Mouse (Mus musculus): Measurements from ENCODE around the gene Gm17364. TPM values are rescaled to one million over a fixed set of nuclear protein-coding genes. Genes with fewer than 3 reads are reported as not detected.
"Not testable (repeated sequence)": the region's sequence is repeated elsewhere in the genome, so short reads cannot be mapped to it uniquely, and the experiment has no call there.

The Gm17364 gene
- polyA plus RNA-seq, 1 experiment: not detected

DNA sequence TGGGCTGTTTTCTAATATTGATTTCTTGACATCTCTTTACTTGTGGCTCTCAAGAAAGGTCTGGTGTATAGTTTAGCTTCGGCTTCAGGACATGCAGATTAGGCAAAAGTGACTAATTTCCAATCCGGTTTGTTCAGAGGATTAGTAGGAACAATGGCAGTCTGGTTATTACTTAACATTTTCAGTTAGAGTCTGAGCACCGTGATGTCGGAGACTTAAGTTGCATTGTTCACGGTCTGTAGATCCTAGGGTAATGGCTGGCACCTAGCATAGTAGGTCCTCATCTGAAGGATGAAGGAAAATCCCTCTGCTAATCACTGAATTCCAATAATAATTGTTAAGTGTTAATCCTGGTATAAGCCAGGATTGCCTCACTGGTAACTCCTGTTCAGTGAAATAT lies 17.7 kb downstream of the Gm17364 start:
- H3K36me3 ChIP-seq (replicated peaks; ENCODE audit: low read length): no peaks in the 10 kb centered on the region
- H3K4me3 ChIP-seq (replicated peaks): no peak overlapping the region
- TF ChIP-seq GATA1 (IDR thresholded peaks at IDR 0.05; ENCODE audit: borderline replicate concordance, low read length): no peak
- TF ChIP-seq FLI1 (IDR thresholded peaks at IDR 0.05; ENCODE audit: low read length): no peak
- H3K9me3 ChIP-seq: no peaks in the 10 kb centered on the region
- no peaks in the 10 kb centered on the region for H3K4me1 ChIP-seq
- H3K27me3 ChIP-seq (replicated peaks): no peaks in the 10 kb centered on the region

DNA sequence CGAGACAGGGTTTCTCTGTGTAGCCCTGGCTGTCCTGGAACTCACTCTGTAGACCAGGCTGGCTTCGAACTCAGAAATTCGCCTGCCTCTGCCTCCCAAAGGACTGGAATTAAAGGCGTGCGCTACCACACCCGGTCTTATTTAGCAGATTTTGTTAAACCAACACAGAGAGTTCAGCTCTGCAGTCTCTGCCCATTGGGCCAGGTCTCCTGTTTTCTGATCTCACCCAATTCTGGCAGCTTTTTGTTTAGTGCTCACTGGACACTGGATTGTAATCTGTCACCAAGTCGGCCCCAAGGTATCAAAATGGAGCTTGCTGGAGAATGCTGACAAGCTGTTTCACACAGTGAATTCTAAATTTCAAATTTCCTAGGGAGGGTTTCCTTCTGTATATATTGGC lies 21.0 kb downstream of the Gm17364 start:
- H3K4me3 ChIP-seq (replicated peaks): no peak overlapping the region
- H3K9me3 ChIP-seq: no peaks in the 10 kb centered on the region
- H3K4me1 ChIP-seq: peaks cover 20% of the 10 kb centered on the region
- no peaks in the 10 kb centered on the region for H3K36me3 ChIP-seq (replicated peaks; ENCODE audit: low read length)
- no peaks in the 10 kb centered on the region for H3K27me3 ChIP-seq (replicated peaks)
- TF ChIP-seq FLI1 (IDR thresholded peaks at IDR 0.05; ENCODE audit: low read length): no peak
- TF ChIP-seq GATA1 (IDR thresholded peaks at IDR 0.05; ENCODE audit: borderline replicate concordance, low read length): no peak

DNA sequence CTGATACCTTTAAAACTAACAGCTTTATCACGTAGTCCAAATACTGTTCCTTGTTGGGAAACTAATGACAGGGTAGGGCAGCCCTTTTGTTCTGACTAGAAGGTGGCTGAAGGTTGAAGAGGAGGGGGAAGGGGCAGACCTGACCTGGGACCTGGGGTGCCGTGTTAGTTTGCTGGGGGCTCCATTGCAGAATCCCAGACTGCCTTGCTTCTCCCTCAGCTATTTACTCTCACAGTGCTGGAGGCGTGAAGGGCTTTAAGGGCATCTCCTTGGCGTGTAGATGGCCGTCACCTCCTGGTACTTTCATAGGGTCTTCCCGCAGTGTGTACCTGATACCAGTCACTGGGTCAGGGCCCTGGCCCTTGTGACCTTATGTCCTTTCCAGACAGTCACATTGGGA lies 21.6 kb downstream of the Gm17364 start:
- TF ChIP-seq FLI1 (IDR thresholded peaks at IDR 0.05; ENCODE audit: low read length): no peak
- TF ChIP-seq GATA1 (IDR thresholded peaks at IDR 0.05; ENCODE audit: borderline replicate concordance, low read length): no peak

GRCm38 (mm10) chr13:41251667-41252066 lies 22.1 kb downstream of the Gm17364 start:
- TF ChIP-seq FLI1 (IDR thresholded peaks at IDR 0.05; ENCODE audit: low read length): no peak
- TF ChIP-seq GATA1 (IDR thresholded peaks at IDR 0.05; ENCODE audit: borderline replicate concordance, low read length): no peak
- no peaks in the 10 kb centered on the region for H3K27me3 ChIP-seq (replicated peaks)
- H3K36me3 ChIP-seq (replicated peaks; ENCODE audit: low read length): no peaks in the 10 kb centered on the region
- H3K4me3 ChIP-seq (replicated peaks): no peak overlapping the region
- H3K9me3 ChIP-seq: no peaks in the 10 kb centered on the region
- H3K4me1 ChIP-seq: peaks cover 28% of the 10 kb centered on the region

More for the DNA sequence above, 21.6 kb downstream of the Gm17364 start:
- H3K36me3 ChIP-seq (replicated peaks; ENCODE audit: low read length): no peaks in the 10 kb centered on the region
- H3K4me3 ChIP-seq (replicated peaks): no peak overlapping the region
- no peaks in the 10 kb centered on the region for H3K27me3 ChIP-seq (replicated peaks)
- peaks cover 25% of the 10 kb centered on the region for H3K4me1 ChIP-seq
- H3K9me3 ChIP-seq: no peaks in the 10 kb centered on the region

DNA sequence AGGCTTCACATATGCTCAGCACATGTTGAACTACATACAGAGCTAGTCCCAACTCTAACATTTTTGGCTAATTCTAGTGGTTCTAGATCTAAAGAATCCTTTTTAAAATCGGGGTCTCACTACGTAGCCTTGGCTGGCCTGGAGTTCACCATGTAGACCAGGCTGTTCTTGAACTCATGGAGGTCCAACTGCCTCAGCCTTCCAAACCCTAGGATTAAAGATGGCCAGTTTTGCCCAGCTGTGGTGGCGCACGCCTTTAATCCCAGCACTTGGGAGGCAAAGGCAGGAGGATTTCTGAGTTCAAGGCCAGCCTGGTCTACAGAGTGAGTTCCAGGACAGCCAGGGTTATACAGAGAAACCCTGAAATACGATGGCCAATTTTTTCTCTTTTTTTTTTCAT lies 22.5 kb downstream of the Gm17364 start:
- H3K4me1 ChIP-seq: peaks cover 28% of the 10 kb centered on the region
- H3K4me3 ChIP-seq (replicated peaks); H3K36me3 ChIP-seq (replicated peaks; ENCODE audit: low read length); H3K9me3 ChIP-seq; H3K27me3 ChIP-seq (replicated peaks): not testable (repeated sequence)

- Histone ChIP-seq H3K9me3 (no peaks in the 10 kb centered on the region), H3K4me1 (peaks cover 28% of the 10 kb centered on the region), H3K36me3 (replicated peaks; ENCODE audit: low read length) (no peaks in the 10 kb centered on the region), H3K4me3 (replicated peaks) (peak overlapping the region; percentile 100), H3K27me3 (replicated peaks) (no peaks in the 10 kb centered on the region)
- TF ChIP-seq GATA1 (IDR thresholded peaks at IDR 0.05; ENCODE audit: borderline replicate concordance, low read length): no peak
- no peak for TF ChIP-seq FLI1 (IDR thresholded peaks at IDR 0.05; ENCODE audit: low read length)
Observed at GRCm38 (mm10) chr13:41250318-41250981, 23.3 kb downstream of the Gm17364 start.

DNA sequence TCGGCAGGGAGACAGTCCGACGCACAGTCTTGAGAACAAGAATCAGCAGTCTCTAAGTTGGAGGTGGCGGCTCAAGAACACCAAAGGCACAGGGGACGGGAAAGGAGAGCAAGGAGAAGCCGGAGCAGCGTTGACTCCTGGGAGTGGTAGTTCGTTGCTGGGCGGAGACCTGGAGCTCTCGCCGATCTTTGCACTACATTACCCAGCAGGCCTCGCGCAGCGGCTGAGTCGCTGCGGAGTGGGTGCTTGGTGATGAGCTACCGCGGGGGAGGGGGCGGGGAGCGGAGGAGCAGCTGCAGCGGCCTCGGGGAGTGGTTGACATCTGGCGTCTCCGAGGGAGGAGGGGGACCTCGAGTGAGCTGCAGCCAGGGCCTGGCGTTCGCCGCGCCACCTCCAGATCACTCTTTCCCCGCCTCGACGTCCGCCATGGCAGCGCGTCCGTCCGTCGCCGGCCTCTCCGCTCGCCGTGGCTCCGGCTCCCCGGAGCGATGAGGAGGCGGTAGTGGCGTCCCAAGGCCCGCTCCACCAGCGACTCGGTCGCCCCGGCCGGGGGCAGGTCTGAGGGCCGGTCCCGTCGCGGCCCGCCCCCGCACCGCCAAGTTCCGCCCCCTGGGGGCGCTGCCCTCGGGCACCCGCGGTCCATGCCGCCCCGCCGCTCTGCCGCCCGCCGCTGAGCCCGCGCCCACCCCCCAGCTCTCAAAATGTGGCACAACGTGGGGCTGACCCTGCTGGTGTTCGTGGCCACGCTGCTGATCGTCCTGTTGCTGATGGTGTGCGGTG lies 24.0 kb downstream of the Gm17364 start, which contains the start of gene Smim13:
Smim13 (plus strand) TSS at position 307 of the 780 bp plus-strand sequence.
- TF ChIP-seq FLI1 (IDR thresholded peaks at IDR 0.05; ENCODE audit: low read length): no peak
- no peak for TF ChIP-seq GATA1 (IDR thresholded peaks at IDR 0.05; ENCODE audit: borderline replicate concordance, low read length)
- no peaks in the 10 kb centered on the region for H3K9me3 ChIP-seq
- peaks cover 29% of the 10 kb centered on the region for H3K4me1 ChIP-seq
- no peaks in the 10 kb centered on the region for H3K36me3 ChIP-seq (replicated peaks; ENCODE audit: low read length)
- H3K27me3 ChIP-seq (replicated peaks): no peaks in the 10 kb centered on the region
- H3K4me3 ChIP-seq (replicated peaks): peak within 1 kb of the TSS; percentile 100

DNA sequence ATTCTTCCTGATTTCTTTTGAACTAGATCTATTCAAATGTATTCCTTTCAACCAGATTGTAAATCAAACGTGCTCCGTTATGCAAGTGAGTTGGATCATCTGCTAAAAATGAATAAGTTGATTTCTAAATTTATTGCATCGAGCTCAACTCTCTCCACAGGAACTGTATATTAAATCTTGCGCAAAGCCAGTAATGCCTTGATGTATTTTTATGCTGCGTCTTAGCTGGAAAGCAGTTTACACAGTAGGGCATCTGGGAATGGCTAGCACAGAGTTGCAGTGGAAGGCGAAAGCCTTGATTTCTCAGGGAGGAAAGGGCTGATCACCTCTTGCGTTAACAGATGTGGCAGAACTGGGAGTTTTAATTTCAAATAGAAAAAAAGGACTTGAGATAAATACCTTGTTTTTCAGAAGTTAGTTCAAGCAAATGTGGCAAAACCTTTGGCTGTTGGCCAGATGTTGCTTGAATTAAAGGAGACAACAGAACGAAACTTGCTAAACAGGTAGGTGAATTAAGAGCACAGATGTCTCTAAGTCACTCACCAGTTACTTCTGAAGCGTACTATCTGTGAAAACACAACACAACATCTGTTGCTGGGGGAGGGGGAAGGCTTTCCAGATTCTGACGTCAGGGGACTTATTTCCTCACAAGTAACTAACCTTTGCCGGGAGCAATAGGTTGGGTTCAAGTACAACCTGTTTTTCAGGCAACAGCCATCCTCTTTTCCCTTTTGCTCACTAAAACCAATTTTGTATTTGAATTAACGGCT lies 24.8 kb downstream of the Gm17364 start:
- TF ChIP-seq GATA1 (IDR thresholded peaks at IDR 0.05; ENCODE audit: borderline replicate concordance, low read length) (no peak), FLI1 (IDR thresholded peaks at IDR 0.05; ENCODE audit: low read length) (no peak)
- H3K4me3 ChIP-seq (replicated peaks): peak overlapping the region; percentile 100
- H3K27me3 ChIP-seq (replicated peaks): no peaks in the 10 kb centered on the region
- peaks cover 37% of the 10 kb centered on the region for H3K4me1 ChIP-seq
- no peaks in the 10 kb centered on the region for H3K36me3 ChIP-seq (replicated peaks; ENCODE audit: low read length)
- no peaks in the 10 kb centered on the region for H3K9me3 ChIP-seq

DNA sequence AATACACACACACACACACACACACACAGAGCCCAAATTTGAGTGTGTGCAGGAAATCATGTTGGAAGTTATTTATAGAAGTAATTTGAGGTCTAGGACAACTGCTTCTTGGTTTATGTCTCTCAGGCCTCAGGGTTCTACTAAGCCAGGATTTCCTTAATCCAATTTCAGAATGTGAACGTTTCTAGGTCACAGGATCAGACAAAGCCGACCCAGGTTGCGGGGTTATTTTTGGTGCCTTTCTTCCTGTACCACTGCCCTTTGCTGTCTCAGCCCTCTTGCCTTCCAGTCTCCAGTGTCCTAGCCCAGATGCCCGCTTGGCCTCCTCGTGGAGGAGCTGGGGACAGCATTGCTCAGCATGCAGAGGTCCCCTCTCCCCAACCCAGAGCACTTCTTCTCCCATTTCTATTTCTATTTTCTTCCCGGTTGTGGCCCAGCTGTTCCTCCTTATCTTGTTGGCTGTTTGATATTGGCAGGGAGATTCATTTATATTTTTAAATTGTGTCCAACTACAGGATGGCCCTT lies 29.4 kb downstream of the Gm17364 start:
- TF ChIP-seq GATA1 (IDR thresholded peaks at IDR 0.05; ENCODE audit: borderline replicate concordance, low read length): no peak
- TF ChIP-seq FLI1 (IDR thresholded peaks at IDR 0.05; ENCODE audit: low read length): no peak

More for the DNA sequence above, 29.4 kb downstream of the Gm17364 start:
- Histone ChIP-seq H3K9me3 (peaks cover 5% of the 10 kb centered on the region), H3K36me3 (replicated peaks; ENCODE audit: low read length) (no peaks in the 10 kb centered on the region), H3K4me1 (peaks cover 33% of the 10 kb centered on the region), H3K27me3 (replicated peaks) (peaks cover 7% of the 10 kb centered on the region), H3K4me3 (replicated peaks) (no peak overlapping the region)

Data from megakaryocyte, embryonic 14.5 days (primary cell).